In genomic region chr17:80017389-80017788, GRCm38 (mm10) we compare ENCODE assay signal across 9 mouse cellular contexts. TPM values are rescaled to one million over a fixed set of nuclear protein-coding genes. Genes with fewer than 3 reads are reported as not detected.
A peak's percentile ranks its signal among the peaks of the same experiment; 100 is the strongest.
DNase-seq lines count a peak whose midpoint lies in the region; ATAC-seq and TF ChIP-seq lines count a peak whose summit lies in the region.
"Had no signal": no experiment of that assay in that cellular context is flagged by ENCODE, and none has a peak within 500 bp of the region (broad histone marks: within the 10 kb centered on the region; RNA-seq: fewer than 3 reads in every experiment).

No protein-coding gene starts in this region.

- H3K27me3 ChIP-seq in kidney, adult 2 months (replicated peaks; ENCODE audit: control insufficient read depth, insufficient read depth, low read length): no peaks in the 10 kb centered on the region
- H3K27me3 ChIP-seq in kidney, embryonic 16.5 days (ENCODE audit: insufficient read depth, low read length): no peaks in the 10 kb centered on the region
- H3K27me3 ChIP-seq: midbrain, embryonic 12.5 days had no signal

- no peak for TF ChIP-seq POLR2A in kidney, adult 2 months (IDR thresholded peaks at IDR 0.05; ENCODE audit: low read depth, low read length)

- DNase-seq in kidney, adult 2 months: peak; percentile 69
- peak; percentile 68 for DNase-seq in NIH3T3 (ENCODE audit: low read depth)
- peak; percentile 59 for DNase-seq in cerebellum, adult 8-10 months
- peak; percentile 46 for DNase-seq in gastrocnemius, postnatal 14 days
- peak; percentile 59 to 67 for DNase-seq in left cerebral cortex, adult 2 months (ENCODE audit: extremely low spot score in 1 of 2, low spot score in 2 of 2)
- DNase-seq in thymus, postnatal 0 days (ENCODE audit: low spot score): peak; percentile 56

- intact Hi-C loops in gastrocnemius, postnatal 14 days (cut with DNase I; ENCODE audit: low total_unique reads): loop anchor here (10.0 kb wide), 2 partner anchors 153 to 167 kb away; no protein-coding TSS in a partner anchor
- intact Hi-C loops in left cerebral cortex, adult 2 months (cut with DNase I): loop anchor here (2.0 kb wide), 1 partner anchor 163 kb away; no protein-coding TSS in a partner anchor

- no peaks in the 10 kb centered on the region for H3K4me1 ChIP-seq in kidney, adult 2 months (ENCODE audit: control insufficient read depth, insufficient read depth, low read length)
- peaks cover 4% of the 10 kb centered on the region; the same call in 1 of the 2 replicates for H3K4me1 ChIP-seq in kidney, embryonic 16.5 days (ENCODE audit: insufficient read depth, low read length)

- WGBS in kidney, adult 2 months: 52% methylated on average over 12 of the region's 12 CpGs
- 57% methylated on average over 12 of the region's 12 CpGs for WGBS in kidney, embryonic 16.5 days

- no peak overlapping the region for H3K4me3 ChIP-seq in kidney, adult 2 months (ENCODE audit: insufficient read depth, low read depth, low read length)
- no peak overlapping the region for H3K4me3 ChIP-seq in kidney, embryonic 16.5 days (ENCODE audit: low read length)
- no peak overlapping the region for H3K4me3 ChIP-seq in left cerebral cortex, adult 2 months
- H3K4me3 ChIP-seq: midbrain, embryonic 12.5 days had no signal

- no peaks in the 10 kb centered on the region for H3K9me3 ChIP-seq in kidney, embryonic 16.5 days (ENCODE audit: low read length)
- H3K9me3 ChIP-seq: midbrain, embryonic 12.5 days had no signal

- H3K9ac ChIP-seq in kidney, embryonic 16.5 days (replicated peaks; ENCODE audit: low read length): no peak overlapping the region
- H3K9ac ChIP-seq: midbrain, embryonic 12.5 days had no signal

- ATAC-seq in kidney, embryonic 16.5 days (ENCODE audit: low FRiP score, low TSS enrichment): no peak
- peak; percentile 76 for ATAC-seq in monocyte, adult 5-6 weeks (replicated peaks; ENCODE audit: insufficient number of reproducible peaks, low FRiP score, low TSS enrichment, poor library complexity, severe bottlenecking)

- H3K27ac ChIP-seq in kidney, adult 2 months (ENCODE audit: insufficient read depth, low read depth, low read length): no peak overlapping the region
- no peak overlapping the region for H3K27ac ChIP-seq in kidney, embryonic 16.5 days (ENCODE audit: low read length)
- H3K27ac ChIP-seq in left cerebral cortex, adult 2 months: no peak overlapping the region
- H3K27ac ChIP-seq: midbrain, embryonic 12.5 days had no signal

- TF ChIP-seq CTCF in kidney, adult 2 months (conservative IDR thresholded peaks at IDR 0.05; ENCODE audit: insufficient read depth, insufficient read length, low read depth, low read length): peak; percentile 78
- TF ChIP-seq CTCF in left cerebral cortex, adult 2 months (IDR thresholded peaks at IDR 0.05): peak; percentile 100

- no peak overlapping the region for H3K4me2 ChIP-seq in kidney, embryonic 16.5 days (replicated peaks; ENCODE audit: low read depth, low read length)
- H3K4me2 ChIP-seq: midbrain, embryonic 12.5 days had no signal

- no peaks in the 10 kb centered on the region for H3K36me3 ChIP-seq in kidney, adult 2 months (ENCODE audit: control insufficient read depth, insufficient read depth, low read length)
- H3K36me3 ChIP-seq in kidney, embryonic 16.5 days (ENCODE audit: insufficient read depth, low read length): no peaks in the 10 kb centered on the region
- H3K36me3 ChIP-seq: midbrain, embryonic 12.5 days had no signal

RNA-seq across cellular contexts. Expression of gene Hnrnpll, which starts 44.7 kb away (rescaled TPM):
- 11.7 and 13.1 TPM in 2 replicates for polyA plus RNA-seq in kidney, adult 2 months (2012; rRNA removed)
- 56.9 and 59.2 TPM in 2 replicates for polyA plus RNA-seq in kidney, embryonic 16.5 days (2015; fragmentation: Nextera tagmentation; extraction: Ambion mirVana)
- total RNA-seq in gastrocnemius, postnatal 14 days (2021): 10 to 100 TPM; 16.7 to 17.8 TPM
- 10 to 100 TPM; 64.0 to 66.9 TPM for total RNA-seq in left cerebral cortex, adult 2 months (2021)
- 32.6 to 35.1 TPM (median 33.5 TPM) in 3 replicates for total RNA-seq in monocyte, adult 5-6 weeks (2017)
- polyA plus RNA-seq in thymus, postnatal 0 days (2015; fragmentation: Nextera tagmentation; extraction: Ambion mirVana): 58.1 and 68.5 TPM in 2 replicates
